Mouse (Mus musculus) spleen, postnatal 36 days (tissue): ENCODE measurements around the gene Cpne2.
A peak's percentile ranks its signal among the peaks of the same experiment; 100 is the strongest.

Experiments
- DNase-seq, 2 experiments: peaks; one replicate each; pipeline ENCODE4 v3.0.0; 2022; ENCODE audit warnings: low spot score in 2 of 2, mixed read lengths in 1 of 2

The Cpne2 gene

GRCm38 (mm10) chr8:94535631-94536030 lies 2.8 kb downstream of the Cpne2 start:
- DNase-seq: no peak

GRCm38 (mm10) chr8:94537456-94537855 lies 4.7 kb downstream of the Cpne2 start:
- no peak for DNase-seq

GRCm38 (mm10) chr8:94540025-94540424 lies 7.2 kb downstream of the Cpne2 start:
- DNase-seq: peak in 1 of 2 experiments; percentile 35

- peak in 1 of 2 experiments; percentile 27 for DNase-seq
Observed at GRCm38 (mm10) chr8:94540889-94541795, 8.4 kb downstream of the Cpne2 start.

GRCm38 (mm10) chr8:94543981-94544380 lies 11.2 kb downstream of the Cpne2 start:
- DNase-seq: no peak

- no peak for DNase-seq
Observed at GRCm38 (mm10) chr8:94549041-94549440, 16.3 kb downstream of the Cpne2 start.

- DNase-seq: no peak
Observed at GRCm38 (mm10) chr8:94549482-94549881, 16.7 kb downstream of the Cpne2 start.

GRCm38 (mm10) chr8:94549998-94550397 lies 17.2 kb downstream of the Cpne2 start:
- DNase-seq: no peak

- peak; percentile 54 to 57 for DNase-seq
Observed at GRCm38 (mm10) chr8:94551471-94552422, 19.0 kb downstream of the Cpne2 start.

GRCm38 (mm10) chr8:94552696-94553095 lies 19.9 kb downstream of the Cpne2 start:
- no peak for DNase-seq

GRCm38 (mm10) chr8:94557281-94557680 lies 24.5 kb downstream of the Cpne2 start:
- no peak for DNase-seq

- DNase-seq: no peak
Observed at GRCm38 (mm10) chr8:94561256-94561655, 28.5 kb downstream of the Cpne2 start.

- no peak for DNase-seq
Observed at GRCm38 (mm10) chr8:94564421-94564820, 31.6 kb downstream of the Cpne2 start.

- no peak for DNase-seq
Observed at GRCm38 (mm10) chr8:94566033-94566432, 33.2 kb downstream of the Cpne2 start.

- DNase-seq: no peak
Observed at GRCm38 (mm10) chr8:94566446-94567158, 33.8 kb downstream of the Cpne2 start.

GRCm38 (mm10) chr8:94567159-94567849 lies 34.5 kb downstream of the Cpne2 start:
- DNase-seq: no peak

GRCm38 (mm10) chr8:94568098-94568497 lies 35.3 kb downstream of the Cpne2 start:
- DNase-seq: no peak

- DNase-seq: no peak
Observed at GRCm38 (mm10) chr8:94569419-94569818, 36.6 kb downstream of the Cpne2 start.

- DNase-seq: no peak
Observed at GRCm38 (mm10) chr8:94571896-94572295, 39.1 kb downstream of the Cpne2 start.

GRCm38 (mm10) chr8:94574159-94574907 lies 41.5 kb downstream of the Cpne2 start:
- no peak for DNase-seq
